Mouse (Mus musculus) midbrain, postnatal 0 days (tissue): ENCODE data around the gene Ctnna2. TPM values are rescaled to one million over a fixed set of nuclear protein-coding genes. Genes with fewer than 3 reads are reported as not detected.

Experiments
- ATAC-seq: fragments of 200-750 bp; cut with Nextera tagmentation; 2 replicates; pipeline ENCODE4 v1.8.0; 2017; ENCODE audit warnings: moderate number of reproducible peaks, mild to moderate bottlenecking, moderate TSS enrichment, moderate library complexity; ENCODE audit not compliant: low FRiP score
- DNase-seq: peaks from one replicate; pipeline ENCODE4 v3.0.0-alpha.2; 2015; ENCODE audit warnings: low spot score
- H3K27ac ChIP-seq: fragments of 300-500 bp; sonication (generic); 2 replicates; pipeline ENCODE4 v1.5.1; 2014; ENCODE audit warnings: low read depth, mild to moderate bottlenecking, low read length, mixed read lengths
- H3K27me3 ChIP-seq: fragments of 300-500 bp; sonication (generic); 2 replicates; pipeline ENCODE4 v1.6.1; 2014; ENCODE audit warnings: low read length, control low read depth, mixed read lengths; ENCODE audit not compliant: insufficient read depth
- H3K36me3 ChIP-seq: fragments of 300-500 bp; sonication (generic); 2 replicates; pipeline ENCODE4 v1.6.1; 2014; ENCODE audit warnings: low read length, control low read depth, mixed read lengths; ENCODE audit not compliant: insufficient read depth
- H3K4me1 ChIP-seq: fragments of 300-500 bp; sonication (generic); 2 replicates; pipeline ENCODE4 v1.6.1; 2014; ENCODE audit warnings: mild to moderate bottlenecking, control low read depth, antibody characterized with exemption, low read length, mixed read lengths; ENCODE audit not compliant: insufficient read depth
- H3K4me2 ChIP-seq: fragments of 300-500 bp; sonication (generic); 2 replicates; pipeline ENCODE4 v1.6.1; 2014; ENCODE audit warnings: low read depth, mild to moderate bottlenecking, low read length, mixed read lengths; ENCODE audit not compliant: poor library complexity, severe bottlenecking
- H3K4me3 ChIP-seq: fragments of 300-500 bp; sonication (generic); 2 replicates; pipeline ENCODE4 v1.5.1; 2014; ENCODE audit warnings: low read depth, mild to moderate bottlenecking, low read length, moderate library complexity
- H3K9ac ChIP-seq: fragments of 300-500 bp; sonication (generic); replicated peaks from 2 replicates; pipeline ENCODE4 v1.6.1; 2014; ENCODE audit warnings: mild to moderate bottlenecking, low read length, moderate library complexity, mixed read lengths; ENCODE audit not compliant: poor library complexity, severe bottlenecking
- H3K9me3 ChIP-seq: fragments of 300-500 bp; sonication (generic); 2 replicates; pipeline ENCODE4 v1.6.1; 2016; ENCODE audit warnings: low read length, control low read depth
- CTCF ChIP-seq: IDR thresholded peaks from 2 replicates; pipeline ENCODE4 v1.5.1; 2016; ENCODE audit warnings: antibody characterized with exemption, mild to moderate bottlenecking
- WGBS: fragments of 180-500 bp; shearing (Covaris S2); extraction: QIAGEN DNeasy Blood & Tissue Kit; methylation state at CpG from one replicate; pipeline ENCODE4 v1.1.7; 2014; 5-methylcytosine and 5-hydroxymethylcytosine counted together
- polyA plus RNA-seq: library from polyadenylated mRNA; unstranded; fragments of >200 nt; fragmentation: Nextera tagmentation; extraction: Ambion mirVana; gene quantifications from 2 replicates; pipeline ENCODE4 v1.2.1, GENCODE M21; 2015
- total RNA-seq: library from RNA; depleted of rRNA; stranded (reverse); fragments of >200 nt; gene quantifications from 2 replicates; pipeline ENCODE4 v1.2.3, GENCODE M21; 2014

The Ctnna2 gene
- total and polyA plus RNA-seq, 2 experiments from 2014 or later, result 108 to 208 TPM

GRCm38 (mm10) chr6:77577585-77577984 lies 401.9 kb downstream of the Ctnna2 start:
- 64% methylated on average over 3 of the region's 3 CpGs for WGBS
- no peaks in the 10 kb centered on the region for H3K36me3 ChIP-seq
- no peaks in the 10 kb centered on the region for H3K9me3 ChIP-seq
- no peak for ATAC-seq
- H3K4me3 ChIP-seq, result no peak overlapping the region
- H3K27me3 ChIP-seq, result no peaks in the 10 kb centered on the region
- H3K9ac ChIP-seq, result no peak overlapping the region
- H3K4me2 ChIP-seq, result no peak overlapping the region
- H3K27ac ChIP-seq, result no peak overlapping the region
- no peaks in the 10 kb centered on the region for H3K4me1 ChIP-seq
- no peak for DNase-seq
- peak; percentile 37 for TF ChIP-seq CTCF

GRCm38 (mm10) chr6:77572614-77573013 lies 406.9 kb downstream of the Ctnna2 start:
- peak; percentile 69 for TF ChIP-seq CTCF
- Histone ChIP-seq H3K9ac (no peak overlapping the region), H3K9me3 (no peaks in the 10 kb centered on the region), H3K27ac (no peak overlapping the region), H3K4me1 (no peaks in the 10 kb centered on the region), H3K4me2 (no peak overlapping the region), H3K4me3 (no peak overlapping the region), H3K36me3 (no peaks in the 10 kb centered on the region), H3K27me3 (no peaks in the 10 kb centered on the region)
- 48% methylated on average over 3 of the region's 3 CpGs for WGBS
- DNase-seq (peak; percentile 65), ATAC-seq (no peak)

GRCm38 (mm10) chr6:77569851-77570250 lies 409.6 kb downstream of the Ctnna2 start:
- Histone ChIP-seq H3K27ac (no peak overlapping the region), H3K4me1 (no peaks in the 10 kb centered on the region), H3K27me3 (no peaks in the 10 kb centered on the region), H3K4me2 (no peak overlapping the region), H3K9me3 (no peaks in the 10 kb centered on the region), H3K4me3 (no peak overlapping the region), H3K36me3 (no peaks in the 10 kb centered on the region), H3K9ac (no peak overlapping the region)
- DNase-seq, result no peak
- no peak for ATAC-seq
- TF ChIP-seq CTCF, result no peak
- WGBS, result 88% methylated on average over 3 of the region's 3 CpGs

GRCm38 (mm10) chr6:77556181-77556580 lies 423.3 kb downstream of the Ctnna2 start:
- Histone ChIP-seq H3K27ac (no peak overlapping the region), H3K4me2 (no peak overlapping the region), H3K9ac (no peak overlapping the region), H3K4me1 (no peaks in the 10 kb centered on the region), H3K27me3 (no peaks in the 10 kb centered on the region), H3K9me3 (no peaks in the 10 kb centered on the region), H3K36me3 (no peaks in the 10 kb centered on the region), H3K4me3 (no peak overlapping the region)
- DNase-seq (no peak), ATAC-seq (no peak)
- no peak for TF ChIP-seq CTCF
- WGBS, result 70% methylated on average over 1 of the region's 1 CpGs

GRCm38 (mm10) chr6:77537055-77537807 lies 442.3 kb downstream of the Ctnna2 start:
- TF ChIP-seq CTCF, result no peak
- H3K27ac ChIP-seq, result no peak overlapping the region
- WGBS, result 57% methylated on average over 15 of the region's 15 CpGs
- no peaks in the 10 kb centered on the region for H3K36me3 ChIP-seq
- no peak for ATAC-seq
- no peaks in the 10 kb centered on the region for H3K9me3 ChIP-seq
- no peaks in the 10 kb centered on the region for H3K4me1 ChIP-seq
- no peak overlapping the region for H3K4me3 ChIP-seq
- peak; percentile 27 for DNase-seq
- 0 out of 2 replicates have a peak overlapping the region, but pooled peaks have one; percentile 20 for H3K4me2 ChIP-seq
- no peak overlapping the region for H3K9ac ChIP-seq
- no peaks in the 10 kb centered on the region for H3K27me3 ChIP-seq

- H3K9me3 ChIP-seq, result no peaks in the 10 kb centered on the region
- TF ChIP-seq CTCF, result no peak
- no peak for ATAC-seq
Observed at GRCm38 (mm10) chr6:77527636-77528035, 451.9 kb downstream of the Ctnna2 start.

More at GRCm38 (mm10) chr6:77527636-77528035, 451.9 kb downstream of the Ctnna2 start:
- Histone ChIP-seq H3K27ac (no peak overlapping the region), H3K36me3 (no peaks in the 10 kb centered on the region), H3K27me3 (no peaks in the 10 kb centered on the region), H3K4me3 (no peak overlapping the region), H3K4me1 (no peaks in the 10 kb centered on the region), H3K9ac (no peak overlapping the region), H3K4me2 (no peak overlapping the region)
- DNase-seq, result peak; percentile 19
- 76% methylated on average over 2 of the region's 2 CpGs for WGBS
